Mouse (Mus musculus) Patski (cell line): Measurements from ENCODE around the gene Elf4. TPM values are rescaled to one million over a fixed set of nuclear protein-coding genes. Genes with fewer than 3 reads are reported as not detected.

ENCODE experiments used
- ATAC-seq: fragments of 100-300 bp; one replicate; pipeline ENCODE4 v1.8.0; 2021
- CTCF ChIA-PET: fragments of 350-600 bp; sonication (Branson Sonifier 250); formaldehyde crosslinking; loops from one replicate; lab custom pipeline; 2022; ENCODE audit warnings: inconsistent platforms; lab: Charles Lee
- POLR2A ChIA-PET: fragments of 350-600 bp; sonication (Branson Sonifier 250); formaldehyde crosslinking; loops from one replicate; lab custom pipeline; 2022; ENCODE audit warnings: antibody characterized with exemption, inconsistent platforms; lab: Charles Lee
- DNase-seq: peaks from one replicate; pipeline ENCODE4 v3.0.0-alpha.2; 2011; ENCODE audit warnings: low read depth, low spot score
- H3K27me3 ChIP-seq: fragments of 371-371 bp; one replicate; pipeline ENCODE4 v1.5.1; 2021
- CTCF ChIP-seq: fragments of 100-300 bp; IDR thresholded peaks from one replicate; pipeline ENCODE4 v1.5.1; 2021
- in situ Hi-C: fragments of 300-500 bp; cut with MboI; formaldehyde crosslinking; loops from 3 replicates; pipeline ENCODE4 v1.11.1; 2018; ENCODE audit warnings: low pct_unique_long_range_greater_than_20kb, mixed read lengths
- polyA plus RNA-seq: library from polyadenylated mRNA; unstranded; gene quantifications from one replicate; pipeline ENCODE4 v1.2.3, GENCODE M21; 2021

Elf4 gene
- polyA plus RNA-seq, 1 experiment from 2014 or later: 8.6 TPM

GRCm38 (mm10) chrX:48399994-48400393, 62.9 kb downstream of the Elf4 start:
- ChIA-PET POLR2A (interaction anchor here (0.6 kb wide), 1 partner anchor 200 kb away, joined by 6 read pairs; no protein-coding TSS in a partner anchor), CTCF (interaction anchor here (1.0 to 1.3 kb wide), 3 partner anchors 16 to 103 kb away, joined by 3 read pairs; no protein-coding TSS in a partner anchor)
- no peak for TF ChIP-seq CTCF
- H3K27me3 ChIP-seq: no peaks in the 10 kb centered on the region
- ATAC-seq (no peak), DNase-seq (no peak)
- in situ Hi-C loops: loop anchor here (10.0 kb wide), 2 partner anchors 125 to 405 kb away; no protein-coding TSS in a partner anchor

DNA sequence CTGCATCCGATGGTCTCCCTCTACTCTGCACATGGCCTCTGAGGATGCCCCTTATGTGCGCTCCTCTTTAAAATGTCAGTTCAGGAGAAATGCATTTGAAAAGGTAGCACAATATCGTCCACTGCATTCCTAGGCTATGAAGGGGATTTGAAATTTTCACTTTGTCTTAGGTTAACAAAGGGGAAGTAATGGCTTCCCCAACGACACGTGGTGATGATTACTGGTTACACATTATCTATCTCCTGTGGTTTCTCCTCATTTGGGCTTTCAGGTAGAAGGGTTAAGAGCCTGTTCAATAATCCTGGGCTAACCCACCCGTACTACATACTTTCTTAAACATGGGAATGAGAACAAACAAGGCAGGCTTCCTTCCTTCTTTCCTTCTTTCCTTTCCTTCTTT, 73.6 kb downstream of the Elf4 start:
- no peak for DNase-seq
- TF ChIP-seq CTCF: no peak
- in situ Hi-C loops: no loop called here
- H3K27me3 ChIP-seq: peaks cover 4% of the 10 kb centered on the region
- ChIA-PET CTCF (no interaction called here), POLR2A (interaction anchor here (0.7 kb wide), 1 partner anchor 25 kb away, joined by 10 read pairs; no protein-coding TSS in a partner anchor)
- no peak for ATAC-seq

DNA sequence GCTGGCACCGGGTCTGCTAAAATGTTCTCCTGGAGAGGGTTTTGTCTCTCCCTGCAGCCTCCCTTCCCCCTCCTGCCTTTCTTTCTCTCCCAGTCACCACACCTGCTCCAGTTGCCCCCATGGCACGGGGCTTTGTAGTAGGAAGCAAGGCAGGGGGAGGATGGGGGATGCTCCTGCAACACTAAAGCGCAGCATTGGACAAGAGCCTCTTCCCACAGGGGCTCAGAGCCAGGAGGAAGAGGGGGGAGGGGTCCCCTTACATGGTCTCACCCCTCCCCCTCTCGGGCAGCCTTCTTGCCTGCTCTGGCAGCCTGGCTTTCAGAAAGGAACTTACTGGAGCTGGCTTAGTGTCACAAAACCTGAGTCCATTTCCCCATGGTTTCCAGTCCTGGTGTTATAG, 77.0 kb downstream of the Elf4 start:
- peaks cover 4% of the 10 kb centered on the region for H3K27me3 ChIP-seq
- POLR2A ChIA-PET: no interaction called here
- DNase-seq (no peak), ATAC-seq (no peak)
- no peak for TF ChIP-seq CTCF
- in situ Hi-C loops: no loop called here
- CTCF ChIA-PET: no interaction called here

- ATAC-seq (no peak), DNase-seq (no peak)
- in situ Hi-C loops: no loop called here
- ChIA-PET POLR2A (no interaction called here), CTCF (interaction anchor here (1.0 to 1.6 kb wide), 2 partner anchors 17 to 26 kb away, joined by 3 to 6 read pairs; no protein-coding TSS in a partner anchor)
- no peak for TF ChIP-seq CTCF
- H3K27me3 ChIP-seq: peaks cover 10% of the 10 kb centered on the region
These were observed 79.3 kb downstream of the Elf4 start for GRCm38 (mm10) chrX:48383643-48384042.

GRCm38 (mm10) chrX:48367841-48368240, 95.1 kb downstream of the Elf4 start:
- H3K27me3 ChIP-seq: peaks cover 12% of the 10 kb centered on the region
- ATAC-seq (no peak), DNase-seq (no peak)
- POLR2A ChIA-PET: no interaction called here
- TF ChIP-seq CTCF: no peak
- CTCF ChIA-PET: no interaction called here
- in situ Hi-C loops: no loop called here

GRCm38 (mm10) chrX:48365836-48366577, 96.9 kb downstream of the Elf4 start:
- peaks cover 12% of the 10 kb centered on the region for H3K27me3 ChIP-seq
- POLR2A ChIA-PET: no interaction called here
- ATAC-seq: no peak
- no peak for DNase-seq
- no peak for TF ChIP-seq CTCF
- in situ Hi-C loops: no loop called here
- CTCF ChIA-PET: no interaction called here

Other genes with a start within 250 kb of the Elf4 start
- gene Utp14a, start 206.3 kb downstream of the Elf4 start, polyA plus RNA-seq: 18.3 TPM
- gene Bcorl1, start 121.8 kb downstream of the Elf4 start, polyA plus RNA-seq: 11.1 TPM
- gene Aifm1, start 50.4 kb upstream of the Elf4 start, polyA plus RNA-seq: 180 TPM
- 0.06 TPM for gene Rab33a, start 56.2 kb upstream of the Elf4 start, polyA plus RNA-seq
- gene Zfp280c, start 131.4 kb upstream of the Elf4 start, polyA plus RNA-seq: 16.7 TPM
- gene Slc25a14, start 160.3 kb upstream of the Elf4 start, polyA plus RNA-seq: 13.6 TPM
- gene Gpr119, start 211.3 kb upstream of the Elf4 start, polyA plus RNA-seq: not detected
- gene Rbmx2, start 231.9 kb upstream of the Elf4 start, polyA plus RNA-seq: 6.8 TPM